Mouse (Mus musculus) liver, postnatal 0 days (tissue): ENCODE data around the gene Gm30302. TPM values are rescaled to one million over a fixed set of nuclear protein-coding genes. Genes with fewer than 3 reads are reported as not detected.
"Not testable (repeated sequence)": the region's sequence is repeated elsewhere in the genome, so short reads cannot be mapped to it uniquely, and the experiment has no call there.

Source experiments
- ATAC-seq: fragments of 200-750 bp; cut with Nextera tagmentation; 2 replicates; pipeline ENCODE4 v1.8.0; 2017; ENCODE audit warnings: mild to moderate bottlenecking, moderate library complexity
- DNase-seq: peaks from one replicate; pipeline ENCODE4 v3.0.0-alpha.2; 2016
- H3K27ac ChIP-seq: fragments of 300-500 bp; sonication (generic); 2 replicates; pipeline ENCODE4 v1.5.1; 2014; ENCODE audit warnings: antibody characterized with exemption, moderate library complexity, mild to moderate bottlenecking, low read depth
- H3K27me3 ChIP-seq: fragments of 300-500 bp; sonication (generic); 2 replicates; pipeline ENCODE4 v1.6.1; 2014; ENCODE audit warnings: low read length, control low read depth, mixed read lengths; ENCODE audit not compliant: insufficient read depth
- H3K36me3 ChIP-seq: fragments of 300-500 bp; sonication (generic); replicated peaks from 2 replicates; pipeline ENCODE4 v1.6.1; 2014; ENCODE audit warnings: mild to moderate bottlenecking, control low read depth, low read length, moderate library complexity, mixed read lengths; ENCODE audit not compliant: insufficient read depth
- H3K4me1 ChIP-seq: fragments of 300-500 bp; sonication (generic); 2 replicates; pipeline ENCODE4 v1.6.1; 2014; ENCODE audit warnings: antibody characterized with exemption, mild to moderate bottlenecking, control low read depth; ENCODE audit not compliant: insufficient read depth
- H3K4me2 ChIP-seq: fragments of 300-500 bp; sonication (generic); 2 replicates; pipeline ENCODE4 v1.6.1; 2014; ENCODE audit warnings: low read depth, mild to moderate bottlenecking, low read length, moderate library complexity, mixed read lengths
- H3K4me3 ChIP-seq: fragments of 300-500 bp; sonication (generic); 2 replicates; pipeline ENCODE4 v1.5.1; 2014; ENCODE audit warnings: low read depth, low read length
- H3K9ac ChIP-seq: fragments of 300-500 bp; sonication (generic); replicated peaks from 2 replicates; pipeline ENCODE4 v1.6.1; 2014; ENCODE audit warnings: mild to moderate bottlenecking, moderate library complexity
- H3K9me3 ChIP-seq: fragments of 300-500 bp; sonication (generic); 2 replicates; pipeline ENCODE4 v1.6.1; 2016; ENCODE audit warnings: mild to moderate bottlenecking, control low read depth, low read length, mixed read lengths
- CTCF ChIP-seq: sonication (generic); IDR thresholded peaks from 2 replicates; pipeline ENCODE4 v1.5.1; 2016; ENCODE audit warnings: antibody characterized with exemption, low read depth
- EP300 ChIP-seq: IDR thresholded peaks from 2 replicates; pipeline ENCODE4 v1.6.1; 2016; ENCODE audit warnings: antibody characterized with exemption, low read depth, mild to moderate bottlenecking
- WGBS: fragments of 180-500 bp; shearing (Covaris S2); extraction: QIAGEN DNeasy Blood & Tissue Kit; methylation state at CpG from one replicate; pipeline ENCODE4 v1.1.7; 2014; ENCODE audit not compliant: insufficient replicate concordance; 5-methylcytosine and 5-hydroxymethylcytosine counted together
- polyA plus RNA-seq: library from polyadenylated mRNA; unstranded; fragments of >200 nt; fragmentation: Nextera tagmentation; extraction: Ambion mirVana; gene quantifications from 2 replicates; pipeline ENCODE4 v1.2.1, GENCODE M21; 2015

Gm30302 gene
- polyA plus RNA-seq, 1 experiment from 2014 or later = not detected

DNA sequence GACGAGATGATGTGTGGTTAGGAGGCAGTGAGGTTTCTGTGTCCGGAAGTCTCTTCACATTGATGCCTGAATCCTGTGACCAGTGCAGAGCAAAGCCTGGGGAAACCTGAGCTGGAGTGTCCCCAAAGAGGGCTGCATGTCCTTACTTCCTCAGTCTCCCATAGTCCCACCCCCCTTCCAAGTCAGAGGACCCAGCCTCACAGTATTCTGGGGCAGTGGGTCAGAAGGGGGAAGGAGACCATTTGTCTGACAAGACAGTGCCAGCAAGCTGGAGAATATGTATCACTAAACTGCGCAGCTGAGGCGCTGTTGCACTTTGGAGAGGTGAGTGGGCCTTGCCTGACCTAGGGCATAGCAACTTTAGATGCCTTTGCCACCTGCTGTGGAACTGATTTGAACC, 26.5 kb upstream of the Gm30302 start:
- H3K27me3 ChIP-seq = no peaks in the 10 kb centered on the region
- H3K36me3 ChIP-seq = no peaks in the 10 kb centered on the region
- ATAC-seq (no peak), DNase-seq (peak; percentile 7)
- 77% methylated on average over 4 of the region's 4 CpGs for WGBS
- H3K9me3 ChIP-seq = no peaks in the 10 kb centered on the region
- H3K4me1 ChIP-seq = no peaks in the 10 kb centered on the region
- no peak overlapping the region for H3K27ac ChIP-seq
- H3K9ac ChIP-seq = no peak overlapping the region
- TF ChIP-seq CTCF = no peak
- no peak for TF ChIP-seq EP300
- H3K4me3 ChIP-seq = no peak overlapping the region
- no peak overlapping the region for H3K4me2 ChIP-seq

DNA sequence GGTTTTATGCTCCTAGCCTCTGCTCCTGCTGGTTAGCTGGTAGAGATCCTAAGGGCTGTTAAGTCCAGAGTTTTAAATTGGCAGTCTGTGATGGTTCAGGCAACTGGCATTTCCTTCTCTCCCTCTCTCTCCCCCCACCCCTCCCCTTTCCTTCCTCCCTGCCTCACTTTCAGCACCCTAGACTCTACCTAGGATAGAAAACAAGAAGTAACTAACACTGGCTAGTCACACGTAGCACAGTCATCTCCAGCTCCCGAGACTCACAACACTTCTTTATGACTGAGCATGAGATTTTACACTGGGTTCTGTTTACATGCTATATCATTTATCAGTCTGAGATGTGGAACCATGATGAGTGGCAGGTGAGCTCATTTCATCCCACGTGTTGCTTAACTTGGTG, 16.2 kb upstream of the Gm30302 start:
- ATAC-seq (no peak), DNase-seq (no peak)
- 53% methylated on average over 3 of the region's 3 CpGs for WGBS
- no peaks in the 10 kb centered on the region for H3K36me3 ChIP-seq
- no peaks in the 10 kb centered on the region for H3K9me3 ChIP-seq
- H3K27me3 ChIP-seq = no peaks in the 10 kb centered on the region
- no peak for TF ChIP-seq CTCF
- TF ChIP-seq EP300 = no peak
- H3K4me2 ChIP-seq = no peak overlapping the region
- no peaks in the 10 kb centered on the region for H3K4me1 ChIP-seq
- no peak overlapping the region for H3K4me3 ChIP-seq
- H3K27ac ChIP-seq = no peak overlapping the region
- no peak overlapping the region for H3K9ac ChIP-seq

DNA sequence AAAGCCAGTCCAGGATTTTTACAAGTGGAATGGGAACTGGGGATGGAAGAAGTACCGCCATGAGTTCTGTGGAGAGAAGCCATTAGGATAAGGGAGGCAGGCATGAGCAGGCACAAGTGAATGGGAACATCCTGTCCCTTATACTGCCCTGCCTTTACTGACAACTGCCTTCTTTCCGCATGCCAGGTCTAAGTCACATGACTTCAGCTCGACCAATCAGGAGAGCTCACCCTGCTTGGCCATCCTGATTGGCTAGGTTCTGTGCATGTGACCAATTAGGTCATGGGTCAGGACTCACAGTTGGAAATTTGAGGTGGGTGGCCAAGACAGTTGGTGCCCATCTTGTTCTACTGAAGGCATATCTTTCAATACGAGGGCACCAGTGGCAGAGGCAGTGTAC, 15.6 kb upstream of the Gm30302 start:
- peak; percentile 7 for DNase-seq
- Histone ChIP-seq H3K4me2 (no peak overlapping the region), H3K9me3 (no peaks in the 10 kb centered on the region), H3K4me3 (no peak overlapping the region), H3K36me3 (no peaks in the 10 kb centered on the region), H3K4me1 (no peaks in the 10 kb centered on the region), H3K27me3 (no peaks in the 10 kb centered on the region), H3K27ac (no peak overlapping the region), H3K9ac (no peak overlapping the region)
- no peak for ATAC-seq
- WGBS = 78% methylated on average over 4 of the region's 4 CpGs
- no peak for TF ChIP-seq CTCF
- no peak for TF ChIP-seq EP300

DNA sequence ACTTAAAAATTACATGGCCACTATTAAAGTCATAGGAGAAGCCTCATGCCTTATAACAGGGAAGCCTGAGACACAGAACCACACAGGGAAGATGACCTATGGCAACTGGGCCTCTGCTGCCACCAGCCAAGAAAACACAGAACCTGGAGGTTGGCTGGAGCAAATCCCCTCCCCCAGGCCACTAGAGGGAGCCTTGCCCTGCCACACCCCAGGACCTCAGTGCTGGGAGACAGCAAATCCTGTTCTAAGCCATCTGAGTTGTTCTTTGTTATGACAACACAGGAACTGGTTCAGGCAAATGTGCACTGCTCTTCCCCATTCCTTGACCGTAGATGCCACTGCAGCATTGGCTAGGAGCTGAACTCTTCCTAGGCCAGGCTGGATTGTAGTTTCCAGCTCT, 8.3 kb upstream of the Gm30302 start:
- no peaks in the 10 kb centered on the region for H3K9me3 ChIP-seq
- no peak overlapping the region for H3K9ac ChIP-seq
- DNase-seq (peak; percentile 15), ATAC-seq (no peak)
- H3K36me3 ChIP-seq = no peaks in the 10 kb centered on the region
- H3K27ac ChIP-seq = no peak overlapping the region
- TF ChIP-seq EP300 = no peak
- peak; percentile 51 for TF ChIP-seq CTCF
- 58% methylated on average over 1 of the region's 1 CpGs for WGBS
- no peak overlapping the region for H3K4me2 ChIP-seq
- no peaks in the 10 kb centered on the region for H3K4me1 ChIP-seq
- H3K4me3 ChIP-seq = no peak overlapping the region
- no peaks in the 10 kb centered on the region for H3K27me3 ChIP-seq

DNA sequence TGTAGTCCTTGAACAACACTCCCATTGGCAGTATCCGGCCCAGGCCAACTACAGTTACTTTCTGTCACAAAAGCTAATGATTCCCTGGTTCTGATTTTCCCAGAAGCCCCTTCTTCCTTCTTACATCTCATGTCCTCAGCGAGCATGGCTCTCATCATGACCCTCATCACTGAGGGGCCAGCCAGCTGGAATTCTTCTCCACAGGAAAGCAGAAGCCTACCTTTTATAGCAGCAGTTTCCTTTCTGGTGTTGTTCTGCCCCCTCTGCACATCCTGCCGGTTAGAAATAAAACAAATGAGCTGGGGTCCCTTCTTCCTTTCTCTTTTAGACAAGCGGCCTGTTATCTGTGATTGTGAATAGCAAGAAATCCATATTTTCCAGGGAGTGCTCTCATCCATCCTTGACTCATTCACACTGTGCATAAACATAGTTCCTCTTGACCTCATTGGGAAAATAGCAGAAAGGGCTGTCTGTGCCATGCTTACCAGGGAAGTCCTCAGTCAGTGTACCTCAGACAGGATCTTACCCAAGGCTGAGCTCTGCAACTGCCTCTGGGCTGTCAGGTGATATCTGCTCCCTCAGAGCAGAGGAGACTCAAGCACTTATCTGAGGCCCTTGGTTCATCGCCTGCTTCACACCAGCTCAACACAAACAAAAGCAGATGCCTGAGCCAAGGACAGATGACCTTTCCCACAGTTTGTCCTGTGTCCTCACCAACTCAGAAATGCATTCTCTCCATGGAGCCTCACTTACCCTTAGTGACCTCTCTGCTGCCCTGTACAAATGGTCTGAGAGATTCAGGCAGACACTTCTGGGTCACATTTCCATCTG, 10.0 kb downstream of the Gm30302 start:
- no peak overlapping the region for H3K9ac ChIP-seq
- 25% methylated on average over 5 of the region's 5 CpGs for WGBS
- TF ChIP-seq CTCF (no peak), EP300 (no peak)
- peak; percentile 26 for DNase-seq
- no peak overlapping the region for H3K4me2 ChIP-seq
- H3K4me3 ChIP-seq = no peak overlapping the region
- no peaks in the 10 kb centered on the region for H3K36me3 ChIP-seq
- peaks cover 12% of the 10 kb centered on the region for H3K4me1 ChIP-seq
- H3K9me3 ChIP-seq = no peaks in the 10 kb centered on the region
- H3K27ac ChIP-seq = no peak overlapping the region
- peak; percentile 88 for ATAC-seq
- H3K27me3 ChIP-seq = no peaks in the 10 kb centered on the region

DNA sequence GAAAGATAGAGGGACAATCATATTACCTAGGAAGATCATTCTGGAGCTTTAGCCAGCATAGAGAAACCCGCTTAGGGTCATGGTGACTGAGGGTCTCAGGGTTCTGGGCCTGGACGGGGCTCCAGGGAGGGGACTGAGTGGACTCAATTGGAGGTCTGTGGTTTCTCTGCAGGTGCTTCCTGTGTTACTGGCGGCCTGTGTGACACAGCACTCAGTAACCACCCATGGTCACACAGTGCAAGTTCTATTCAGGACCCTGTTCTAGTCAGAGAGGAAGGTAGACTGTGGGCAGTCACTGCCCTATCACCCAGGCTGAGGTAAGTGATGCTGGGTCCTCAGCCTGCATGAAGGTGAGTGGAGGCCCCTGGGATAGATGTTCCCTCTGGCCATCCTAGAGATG, 14.9 kb downstream of the Gm30302 start:
- ATAC-seq = no peak
- WGBS = 37% methylated on average over 3 of the region's 3 CpGs
- no peak overlapping the region for H3K4me2 ChIP-seq
- H3K27me3 ChIP-seq = no peaks in the 10 kb centered on the region
- no peak overlapping the region for H3K4me3 ChIP-seq
- DNase-seq = no peak
- H3K4me1 ChIP-seq = peaks cover 5% of the 10 kb centered on the region
- H3K36me3 ChIP-seq = no peaks in the 10 kb centered on the region
- H3K27ac ChIP-seq = no peak overlapping the region
- H3K9ac ChIP-seq = no peak overlapping the region
- H3K9me3 ChIP-seq = no peaks in the 10 kb centered on the region
- no peak for TF ChIP-seq EP300
- no peak for TF ChIP-seq CTCF

DNA sequence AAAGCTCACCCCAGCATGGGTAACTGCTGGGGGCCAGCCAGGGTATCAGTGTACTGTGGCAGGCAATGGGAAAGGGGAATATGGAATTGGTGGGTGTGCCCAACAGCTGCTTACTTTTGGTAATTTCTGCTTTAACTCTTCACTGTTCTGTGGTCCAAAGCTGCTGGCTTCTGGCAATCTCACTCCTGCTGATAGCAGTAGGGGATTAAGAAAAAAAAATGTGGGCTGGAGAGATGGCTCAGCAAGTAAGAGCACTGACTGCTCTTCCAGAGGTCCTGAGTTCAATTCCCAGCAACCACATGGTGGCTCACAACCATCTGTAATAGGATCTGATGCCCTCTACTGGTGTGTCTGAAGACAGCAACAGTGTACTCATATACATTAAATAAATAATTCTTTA, 27.3 kb downstream of the Gm30302 start:
- ATAC-seq, H3K9me3 ChIP-seq, H3K4me3 ChIP-seq, H3K27ac ChIP-seq, H3K4me2 ChIP-seq, H3K9ac ChIP-seq, H3K4me1 ChIP-seq, DNase-seq, H3K27me3 ChIP-seq, H3K36me3 ChIP-seq: not testable (repeated sequence)
